Mouse (Mus musculus): Measurements from ENCODE around the gene Sgsm1. TPM values are rescaled to one million over a fixed set of nuclear protein-coding genes. Genes with fewer than 3 reads are reported as not detected.
"Not testable (repeated sequence)": the region's sequence is repeated elsewhere in the genome, so short reads cannot be mapped to it uniquely, and the experiment has no call there.

Gene Sgsm1
- polyA plus RNA-seq, 1 experiment from 2014 or later, result 3.7 TPM

DNA sequence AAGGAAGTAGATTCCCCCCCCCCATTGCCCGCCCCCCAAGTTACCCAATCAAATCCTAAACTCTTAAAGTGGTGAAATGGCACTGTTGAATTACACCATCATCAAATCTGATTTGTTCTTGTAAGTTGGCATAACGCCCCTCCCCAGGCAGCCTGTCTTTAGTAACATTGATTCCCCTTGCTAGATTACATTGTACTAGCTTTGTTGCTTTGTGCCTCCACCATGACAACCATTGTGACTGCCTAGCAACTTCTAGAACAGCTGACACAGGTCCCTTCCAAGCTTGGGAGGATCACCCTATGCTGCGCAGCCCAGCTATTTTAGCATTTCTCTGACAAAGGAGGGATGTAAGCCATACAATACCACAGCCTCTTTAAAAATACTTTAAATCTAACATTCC lies 41.2 kb upstream of the Sgsm1 start:
- 0 out of 2 replicates have a peak, but pooled peaks cover 4% of the 10 kb centered on the region for H3K4me1 ChIP-seq (replicated peaks; ENCODE audit: insufficient read depth, low read length)
- peaks cover 9% of the 10 kb centered on the region; the same call in 1 of the 2 replicates for H3K27me3 ChIP-seq (ENCODE audit: insufficient read depth, low read length)
- ATAC-seq (replicated peaks; ENCODE audit: low FRiP score, low read depth), result no peak
- no peak overlapping the region for H3K9ac ChIP-seq (ENCODE audit: low read depth, low read length)
- H3K27ac ChIP-seq, result no peak overlapping the region
- WGBS, result 87% methylated on average over 3 of the region's 3 CpGs
- H3K4me3 ChIP-seq (replicated peaks; ENCODE audit: low read depth, low read length), result no peak overlapping the region
- no peak for TF ChIP-seq CTCF (IDR thresholded peaks at IDR 0.05; ENCODE audit: low read depth)
- no peak for DNase-seq (ENCODE audit: low spot score)
- no peaks in the 10 kb centered on the region for H3K36me3 ChIP-seq (ENCODE audit: insufficient read depth, low read length)
- H3K4me2 ChIP-seq (ENCODE audit: low read length), result no peak overlapping the region
- H3K9me3 ChIP-seq (replicated peaks; ENCODE audit: low read length), result no peaks in the 10 kb centered on the region

- 0 out of 2 replicates have a peak, but pooled peaks cover 4% of the 10 kb centered on the region for H3K4me1 ChIP-seq (replicated peaks; ENCODE audit: insufficient read depth, low read length)
- H3K36me3 ChIP-seq (ENCODE audit: insufficient read depth, low read length), result no peaks in the 10 kb centered on the region
- no peak overlapping the region for H3K4me3 ChIP-seq (replicated peaks; ENCODE audit: low read depth, low read length)
- no peak overlapping the region for H3K27ac ChIP-seq
- DNase-seq (ENCODE audit: low spot score) (no peak), ATAC-seq (replicated peaks; ENCODE audit: low FRiP score, low read depth) (no peak)
- no peak for TF ChIP-seq CTCF (IDR thresholded peaks at IDR 0.05; ENCODE audit: low read depth)
- H3K9ac ChIP-seq (ENCODE audit: low read depth, low read length), result no peak overlapping the region
- H3K9me3 ChIP-seq (replicated peaks; ENCODE audit: low read length), result no peaks in the 10 kb centered on the region
- H3K27me3 ChIP-seq (ENCODE audit: insufficient read depth, low read length), result peaks cover 20% of the 10 kb centered on the region
- H3K4me2 ChIP-seq (ENCODE audit: low read length), result no peak overlapping the region
- WGBS, result 12% methylated on average over 7 of the region's 7 CpGs
Measured at GRCm38 (mm10) chr5:113349810-113350209, 39.2 kb upstream of the Sgsm1 start.

GRCm38 (mm10) chr5:113349226-113349625 lies 38.6 kb upstream of the Sgsm1 start:
- no peaks in the 10 kb centered on the region for H3K36me3 ChIP-seq (ENCODE audit: insufficient read depth, low read length)
- ATAC-seq (replicated peaks; ENCODE audit: low FRiP score, low read depth) (no peak), DNase-seq (ENCODE audit: low spot score) (no peak)
- H3K27me3 ChIP-seq (ENCODE audit: insufficient read depth, low read length), result peaks cover 20% of the 10 kb centered on the region
- 0 out of 2 replicates have a peak, but pooled peaks cover 4% of the 10 kb centered on the region for H3K4me1 ChIP-seq (replicated peaks; ENCODE audit: insufficient read depth, low read length)
- no peaks in the 10 kb centered on the region for H3K9me3 ChIP-seq (replicated peaks; ENCODE audit: low read length)
- no peak for TF ChIP-seq CTCF (IDR thresholded peaks at IDR 0.05; ENCODE audit: low read depth)
- no peak overlapping the region for H3K4me2 ChIP-seq (ENCODE audit: low read length)
- no peak overlapping the region for H3K27ac ChIP-seq
- no peak overlapping the region for H3K4me3 ChIP-seq (replicated peaks; ENCODE audit: low read depth, low read length)
- 6% methylated on average over 7 of the region's 7 CpGs for WGBS
- no peak overlapping the region for H3K9ac ChIP-seq (ENCODE audit: low read depth, low read length)

DNA sequence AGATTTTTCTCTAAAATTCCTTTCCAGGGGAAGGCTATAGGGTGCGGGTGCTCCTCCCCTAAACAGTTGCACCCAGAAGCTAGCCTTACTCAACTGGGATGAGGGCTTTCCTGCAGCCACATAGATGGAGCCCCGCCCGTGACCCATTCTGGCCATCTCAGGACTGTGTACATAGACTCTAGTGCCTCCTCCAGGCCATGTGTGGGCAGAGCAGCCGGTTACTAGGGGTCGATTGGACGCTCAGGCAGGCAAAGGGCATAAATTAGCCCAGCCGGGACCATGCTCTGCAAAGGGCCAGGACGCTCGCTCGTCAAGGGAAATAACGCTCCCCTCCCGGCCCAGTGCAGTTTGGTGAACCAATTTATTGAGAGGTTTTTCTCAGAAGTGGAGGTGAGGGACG lies 38.0 kb upstream of the Sgsm1 start:
- TF ChIP-seq CTCF (IDR thresholded peaks at IDR 0.05; ENCODE audit: low read depth), result peak; percentile 51; the same call in 1 of the 2 replicates
- WGBS, result 13% methylated on average over 13 of the region's 13 CpGs
- H3K9ac ChIP-seq (ENCODE audit: low read depth, low read length), result no peak overlapping the region
- H3K36me3 ChIP-seq (ENCODE audit: insufficient read depth, low read length), result no peaks in the 10 kb centered on the region
- no peak overlapping the region for H3K4me3 ChIP-seq (replicated peaks; ENCODE audit: low read depth, low read length)
- peaks cover 20% of the 10 kb centered on the region for H3K27me3 ChIP-seq (ENCODE audit: insufficient read depth, low read length)
- peak; percentile 56 for DNase-seq (ENCODE audit: low spot score)
- H3K9me3 ChIP-seq (replicated peaks; ENCODE audit: low read length), result no peaks in the 10 kb centered on the region
- H3K27ac ChIP-seq, result no peak overlapping the region
- 0 out of 2 replicates have a peak, but pooled peaks cover 4% of the 10 kb centered on the region for H3K4me1 ChIP-seq (replicated peaks; ENCODE audit: insufficient read depth, low read length)
- peak; percentile 50; the same call in 1 of the 2 replicates for ATAC-seq (replicated peaks; ENCODE audit: low FRiP score, low read depth)
- H3K4me2 ChIP-seq (ENCODE audit: low read length), result no peak overlapping the region

- H3K9me3 ChIP-seq (replicated peaks; ENCODE audit: low read length), result no peaks in the 10 kb centered on the region
- H3K36me3 ChIP-seq (ENCODE audit: insufficient read depth, low read length), result no peaks in the 10 kb centered on the region
- DNase-seq (ENCODE audit: low spot score) (no peak), ATAC-seq (replicated peaks; ENCODE audit: low FRiP score, low read depth) (no peak)
- H3K9ac ChIP-seq (ENCODE audit: low read depth, low read length), result no peak overlapping the region
- H3K4me1 ChIP-seq (replicated peaks; ENCODE audit: insufficient read depth, low read length), result 0 out of 2 replicates have a peak, but pooled peaks cover 4% of the 10 kb centered on the region
- H3K27me3 ChIP-seq (ENCODE audit: insufficient read depth, low read length), result peaks cover 20% of the 10 kb centered on the region
- H3K27ac ChIP-seq, result no peak overlapping the region
- 31% methylated on average over 12 of the region's 12 CpGs for WGBS
- no peak overlapping the region for H3K4me2 ChIP-seq (ENCODE audit: low read length)
- H3K4me3 ChIP-seq (replicated peaks; ENCODE audit: low read depth, low read length), result no peak overlapping the region
- no peak for TF ChIP-seq CTCF (IDR thresholded peaks at IDR 0.05; ENCODE audit: low read depth)
Measured at GRCm38 (mm10) chr5:113347593-113347992, 37.0 kb upstream of the Sgsm1 start.

GRCm38 (mm10) chr5:113346651-113347050 lies 36.1 kb upstream of the Sgsm1 start:
- not testable (repeated sequence) for H3K9ac ChIP-seq (ENCODE audit: low read depth, low read length); H3K27ac ChIP-seq; H3K9me3 ChIP-seq (replicated peaks; ENCODE audit: low read length); H3K36me3 ChIP-seq (ENCODE audit: insufficient read depth, low read length); H3K4me2 ChIP-seq (ENCODE audit: low read length); H3K4me3 ChIP-seq (replicated peaks; ENCODE audit: low read depth, low read length); H3K4me1 ChIP-seq (replicated peaks; ENCODE audit: insufficient read depth, low read length); DNase-seq (ENCODE audit: low spot score); ATAC-seq (replicated peaks; ENCODE audit: low FRiP score, low read depth)
- 61% methylated on average over 6 of the region's 6 CpGs for WGBS
- peaks cover 20% of the 10 kb centered on the region for H3K27me3 ChIP-seq (ENCODE audit: insufficient read depth, low read length)

GRCm38 (mm10) chr5:113345781-113346180 lies 35.2 kb upstream of the Sgsm1 start:
- WGBS, result 13% methylated on average over 11 of the region's 11 CpGs
- Histone ChIP-seq H3K4me2 (ENCODE audit: low read length) (no peak overlapping the region), H3K9ac (ENCODE audit: low read depth, low read length) (no peak overlapping the region), H3K9me3 (replicated peaks; ENCODE audit: low read length) (no peaks in the 10 kb centered on the region), H3K4me1 (replicated peaks; ENCODE audit: insufficient read depth, low read length) (no peaks in the 10 kb centered on the region), H3K27me3 (ENCODE audit: insufficient read depth, low read length) (peaks cover 20% of the 10 kb centered on the region), H3K27ac (no peak overlapping the region), H3K36me3 (ENCODE audit: insufficient read depth, low read length) (no peaks in the 10 kb centered on the region), H3K4me3 (replicated peaks; ENCODE audit: low read depth, low read length) (no peak overlapping the region)
- no peak for DNase-seq (ENCODE audit: low spot score)
- ATAC-seq (replicated peaks; ENCODE audit: low FRiP score, low read depth), result no peak
- no peak for TF ChIP-seq CTCF (IDR thresholded peaks at IDR 0.05; ENCODE audit: low read depth)

Data from kidney, postnatal 0 days (tissue).